Mouse (Mus musculus): ENCODE data around the gene Cct7.

Cct7 gene

GRCm38 (mm10) chr6:85502911-85503250 is 51.6 kb downstream of the Cct7 start, which contains the start of gene Fbxo41:
Gene Fbxo41 (minus strand): TSS chr6:85502994.
- peak; percentile 28 for DNase-seq (ENCODE audit: low spot score)

GRCm38 (mm10) chr6:85504908-85505307 is 53.6 kb downstream of the Cct7 start:
- no peak for DNase-seq (ENCODE audit: low spot score)

- DNase-seq (ENCODE audit: low spot score), result no peak
These were observed 57.3 kb downstream of the Cct7 start for GRCm38 (mm10) chr6:85508602-85509001.

GRCm38 (mm10) chr6:85510476-85510875 is 59.2 kb downstream of the Cct7 start:
- DNase-seq (ENCODE audit: low spot score), result no peak

GRCm38 (mm10) chr6:85511286-85512055 is 60.2 kb downstream of the Cct7 start:
- peak; percentile 36 for DNase-seq (ENCODE audit: low spot score)

GRCm38 (mm10) chr6:85512056-85512440 is 60.7 kb downstream of the Cct7 start:
- no peak for DNase-seq (ENCODE audit: low spot score)

GRCm38 (mm10) chr6:85512577-85513530 is 61.5 kb downstream of the Cct7 start:
- DNase-seq (ENCODE audit: low spot score), result no peak

- no peak for DNase-seq (ENCODE audit: low spot score)
These were observed 62.2 kb downstream of the Cct7 start, which contains the start of gene Egr4 for GRCm38 (mm10) chr6:85513531-85513910. Gene Egr4 (minus strand): TSS chr6:85513589.

GRCm38 (mm10) chr6:85515941-85516340 is 64.6 kb downstream of the Cct7 start:
- DNase-seq (ENCODE audit: low spot score), result no peak

Data from yolk sac, embryonic 10.5 days (tissue).